Mouse (Mus musculus) hindbrain, embryonic 16.5 days (tissue): Measurements from ENCODE around the gene Mvb12b. TPM values are rescaled to one million over a fixed set of nuclear protein-coding genes. Genes with fewer than 3 reads are reported as not detected.

Experiments used
- ATAC-seq: fragments of 200-750 bp; cut with Nextera tagmentation; 2 replicates; pipeline ENCODE4 v1.8.0; 2017; ENCODE audit warnings: moderate TSS enrichment, moderate library complexity
- H3K27ac ChIP-seq: fragments of 300-500 bp; sonication (generic); 2 replicates; pipeline ENCODE4 v1.5.1; 2014; ENCODE audit warnings: low read depth, mild to moderate bottlenecking, control low read depth, low read length, moderate library complexity
- H3K27me3 ChIP-seq: fragments of 300-500 bp; sonication (generic); replicated peaks from 2 replicates; pipeline ENCODE4 v1.6.1; 2014; ENCODE audit warnings: low read length; ENCODE audit not compliant: control insufficient read depth, insufficient read depth
- H3K36me3 ChIP-seq: fragments of 300-500 bp; sonication (generic); 2 replicates; pipeline ENCODE4 v1.6.1; 2014; ENCODE audit warnings: mild to moderate bottlenecking, low read length, moderate library complexity, mixed read lengths; ENCODE audit not compliant: control insufficient read depth, insufficient read depth
- H3K4me1 ChIP-seq: fragments of 300-500 bp; sonication (generic); 2 replicates; pipeline ENCODE4 v1.6.1; 2014; ENCODE audit warnings: low read depth, low read length; ENCODE audit not compliant: control insufficient read depth, insufficient read depth
- H3K4me2 ChIP-seq: fragments of 300-500 bp; sonication (generic); 2 replicates; pipeline ENCODE4 v1.6.1; 2014; ENCODE audit warnings: mild to moderate bottlenecking, low read length, control low read depth, moderate library complexity
- H3K4me3 ChIP-seq: fragments of 300-500 bp; sonication (generic); 2 replicates; pipeline ENCODE4 v1.5.1; 2014; ENCODE audit warnings: mild to moderate bottlenecking, low read length, control low read depth, moderate library complexity
- H3K9ac ChIP-seq: fragments of 300-500 bp; sonication (generic); 2 replicates; pipeline ENCODE4 v1.6.1; 2014; ENCODE audit warnings: low read depth, mild to moderate bottlenecking, control low read depth, low read length, moderate library complexity
- H3K9me3 ChIP-seq: fragments of 300-500 bp; sonication (generic); 2 replicates; pipeline ENCODE4 v1.6.1; 2014; ENCODE audit warnings: mild to moderate bottlenecking, low read length, moderate library complexity; ENCODE audit not compliant: control insufficient read depth
- WGBS: fragments of 180-500 bp; shearing (Covaris S2); extraction: QIAGEN DNeasy Blood & Tissue Kit; methylation state at CpG from one replicate; pipeline ENCODE4 v1.1.7; 2014; 5-methylcytosine and 5-hydroxymethylcytosine counted together
- polyA plus RNA-seq: library from polyadenylated mRNA; unstranded; fragments of >200 nt; fragmentation: Nextera tagmentation; extraction: Ambion mirVana; gene quantifications from 2 replicates; pipeline ENCODE4 v1.2.1, GENCODE M21; 2015

The Mvb12b gene
- polyA plus RNA-seq, 1 experiment from 2014 or later: 46.5 TPM

- WGBS: 41% methylated on average over 15 of the region's 15 CpGs
- Histone ChIP-seq H3K27ac (no peak overlapping the region), H3K4me2 (no peak overlapping the region), H3K9me3 (no peaks in the 10 kb centered on the region), H3K9ac (no peak overlapping the region), H3K27me3 (no peaks in the 10 kb centered on the region), H3K4me1 (peaks cover 8% of the 10 kb centered on the region), H3K36me3 (no peaks in the 10 kb centered on the region), H3K4me3 (no peak overlapping the region)
- 0 out of 2 replicates have a peak, but pooled peaks have one; percentile 37 for ATAC-seq
Measured at GRCm38 (mm10) chr2:33700581-33701445, 186.9 kb downstream of the Mvb12b start.

GRCm38 (mm10) chr2:33698898-33699297 lies 188.8 kb downstream of the Mvb12b start:
- Histone ChIP-seq H3K4me1 (peaks cover 8% of the 10 kb centered on the region), H3K4me3 (no peak overlapping the region), H3K27me3 (no peaks in the 10 kb centered on the region), H3K36me3 (no peaks in the 10 kb centered on the region), H3K4me2 (no peak overlapping the region), H3K9me3 (no peaks in the 10 kb centered on the region), H3K9ac (no peak overlapping the region), H3K27ac (no peak overlapping the region)
- no peak for ATAC-seq
- 62% methylated on average over 3 of the region's 3 CpGs for WGBS

- no peak overlapping the region for H3K4me3 ChIP-seq
- ATAC-seq: no peak
- no peaks in the 10 kb centered on the region for H3K9me3 ChIP-seq
- H3K27ac ChIP-seq: no peak overlapping the region
- no peak overlapping the region for H3K9ac ChIP-seq
- 74% methylated on average over 3 of the region's 3 CpGs for WGBS
- no peak overlapping the region for H3K4me2 ChIP-seq
- H3K4me1 ChIP-seq: peaks cover 5% of the 10 kb centered on the region
- no peaks in the 10 kb centered on the region for H3K36me3 ChIP-seq
- H3K27me3 ChIP-seq: no peaks in the 10 kb centered on the region
Measured at GRCm38 (mm10) chr2:33696428-33696827, 191.3 kb downstream of the Mvb12b start.

- Histone ChIP-seq H3K27me3 (no peaks in the 10 kb centered on the region), H3K27ac (no peak overlapping the region), H3K9ac (no peak overlapping the region), H3K4me1 (peaks cover 7% of the 10 kb centered on the region), H3K36me3 (no peaks in the 10 kb centered on the region), H3K9me3 (no peaks in the 10 kb centered on the region), H3K4me2 (no peak overlapping the region), H3K4me3 (no peak overlapping the region)
- ATAC-seq: no peak
- 74% methylated on average over 3 of the region's 3 CpGs for WGBS
Measured at GRCm38 (mm10) chr2:33693931-33694330, 193.8 kb downstream of the Mvb12b start.

GRCm38 (mm10) chr2:33689880-33690462 lies 197.8 kb downstream of the Mvb12b start:
- 31% methylated on average over 9 of the region's 9 CpGs for WGBS

GRCm38 (mm10) chr2:33689155-33689879 lies 198.4 kb downstream of the Mvb12b start:
- Histone ChIP-seq H3K27me3 (no peaks in the 10 kb centered on the region), H3K4me1 (peaks cover 7% of the 10 kb centered on the region), H3K4me3 (no peak overlapping the region), H3K36me3 (no peaks in the 10 kb centered on the region), H3K27ac (no peak overlapping the region), H3K9ac (peak overlapping the region; percentile 31), H3K4me2 (no peak overlapping the region), H3K9me3 (no peaks in the 10 kb centered on the region)
- ATAC-seq: peak; percentile 58
- 30% methylated on average over 23 of the region's 23 CpGs for WGBS

More at GRCm38 (mm10) chr2:33689880-33690462, 197.8 kb downstream of the Mvb12b start:
- no peak overlapping the region for H3K4me3 ChIP-seq
- no peak overlapping the region for H3K27ac ChIP-seq
- no peaks in the 10 kb centered on the region for H3K9me3 ChIP-seq
- no peak overlapping the region for H3K4me2 ChIP-seq
- no peaks in the 10 kb centered on the region for H3K27me3 ChIP-seq
- peak; percentile 17; the same call in 1 of the 2 replicates for ATAC-seq
- peaks cover 7% of the 10 kb centered on the region for H3K4me1 ChIP-seq
- H3K9ac ChIP-seq: no peak overlapping the region
- H3K36me3 ChIP-seq: no peaks in the 10 kb centered on the region

- H3K27me3 ChIP-seq: no peaks in the 10 kb centered on the region
- 62% methylated on average over 4 of the region's 4 CpGs for WGBS
- H3K4me3 ChIP-seq: no peak overlapping the region
- no peaks in the 10 kb centered on the region for H3K9me3 ChIP-seq
- H3K4me2 ChIP-seq: no peak overlapping the region
- no peaks in the 10 kb centered on the region for H3K4me1 ChIP-seq
- H3K36me3 ChIP-seq: no peaks in the 10 kb centered on the region
- H3K9ac ChIP-seq: no peak overlapping the region
- no peak overlapping the region for H3K27ac ChIP-seq
- ATAC-seq: no peak
Measured at GRCm38 (mm10) chr2:33683594-33683993, 204.2 kb downstream of the Mvb12b start.

GRCm38 (mm10) chr2:33683095-33683494 lies 204.7 kb downstream of the Mvb12b start:
- no peak overlapping the region for H3K27ac ChIP-seq
- H3K4me1 ChIP-seq: no peaks in the 10 kb centered on the region
- no peaks in the 10 kb centered on the region for H3K9me3 ChIP-seq
- H3K27me3 ChIP-seq: no peaks in the 10 kb centered on the region
- H3K36me3 ChIP-seq: no peaks in the 10 kb centered on the region
- no peak for ATAC-seq
- H3K4me3 ChIP-seq: no peak overlapping the region
- no peak overlapping the region for H3K4me2 ChIP-seq
- WGBS: 54% methylated on average over 6 of the region's 6 CpGs
- H3K9ac ChIP-seq: no peak overlapping the region

GRCm38 (mm10) chr2:33682219-33682618 lies 205.5 kb downstream of the Mvb12b start:
- Histone ChIP-seq H3K4me2 (no peak overlapping the region), H3K27me3 (no peaks in the 10 kb centered on the region), H3K4me3 (no peak overlapping the region), H3K9ac (no peak overlapping the region), H3K36me3 (no peaks in the 10 kb centered on the region), H3K27ac (no peak overlapping the region), H3K4me1 (no peaks in the 10 kb centered on the region), H3K9me3 (no peaks in the 10 kb centered on the region)
- no peak for ATAC-seq
- 9% methylated on average over 4 of the region's 4 CpGs for WGBS
